Mouse (Mus musculus) megakaryocyte, adult 5-6 weeks (primary cell): ENCODE measurements around the gene Bdp1. TPM values are rescaled to one million over a fixed set of nuclear protein-coding genes. Genes with fewer than 3 reads are reported as not detected.
"Not testable (repeated sequence)": the region's sequence is repeated elsewhere in the genome, so short reads cannot be mapped to it uniquely, and the experiment has no call there.

Source experiments
- ATAC-seq: 2 replicates; pipeline ENCODE4 v1.8.0; 2016; ENCODE audit warnings: mild to moderate bottlenecking, inconsistent platforms; ENCODE audit not compliant: poor library complexity, severe bottlenecking
- total RNA-seq, 2 experiments: library from RNA; stranded (forward) in 1 of 2; stranded (reverse) in 1 of 2; fragments of 153-499, 151-499 nt in 1 of 2; fragments of 221-1000, 200-1000 nt in 1 of 2; gene quantifications; 2 replicates each; pipeline versions ENCODE4 v1.2.3 to v1.2.4; 2015 to 2017

Bdp1 gene
- total RNA-seq (2015) (30.6 and 34.8 TPM in 2 replicates), total RNA-seq (2017) (46.1 and 51.8 TPM in 2 replicates)

- ATAC-seq: peak; percentile 87
These were observed at the start of gene Bdp1 for GRCm38 (mm10) chr13:100103748-100104254. Gene Bdp1, minus strand, starts transcription at chr13:100104070.

- ATAC-seq: peak; percentile 96
These were observed 48.8 kb upstream of the Bdp1 start for GRCm38 (mm10) chr13:100152659-100153058.

GRCm38 (mm10) chr13:100141646-100142314, 37.9 kb upstream of the Bdp1 start:
- peak; percentile 89 for ATAC-seq

- no peak for ATAC-seq
These were observed 21.4 kb upstream of the Bdp1 start for GRCm38 (mm10) chr13:100125258-100125643.

GRCm38 (mm10) chr13:100124423-100125257, 20.8 kb upstream of the Bdp1 start, which contains the start of gene Smn1:
Gene Smn1, plus strand, starts transcription at chr13:100124852.
- ATAC-seq: peak; percentile 100

GRCm38 (mm10) chr13:100123970-100124369, 20.1 kb upstream of the Bdp1 start:
- no peak for ATAC-seq

GRCm38 (mm10) chr13:100112218-100112972, 8.5 kb upstream of the Bdp1 start:
- peak; percentile 44; the same call in 1 of the 2 replicates for ATAC-seq

GRCm38 (mm10) chr13:100107652-100108472, 4.0 kb upstream of the Bdp1 start, which contains the start of gene Serf1:
Gene Serf1, plus strand, starts transcription at chr13:100108012.
- peak; percentile 56 for ATAC-seq

- no peak for ATAC-seq
These were observed 715 bp downstream of the Bdp1 start for GRCm38 (mm10) chr13:100103052-100103658.

- ATAC-seq: peak; percentile 53
These were observed 5.1 kb downstream of the Bdp1 start for GRCm38 (mm10) chr13:100098808-100099207.

GRCm38 (mm10) chr13:100071473-100071872, 32.4 kb downstream of the Bdp1 start:
- ATAC-seq: no peak

GRCm38 (mm10) chr13:100067821-100068220, 36.0 kb downstream of the Bdp1 start:
- no peak for ATAC-seq

GRCm38 (mm10) chr13:100063936-100064335, 39.9 kb downstream of the Bdp1 start:
- no peak for ATAC-seq

GRCm38 (mm10) chr13:100057738-100058137, 46.1 kb downstream of the Bdp1 start:
- not testable (repeated sequence) for ATAC-seq

- no peak for ATAC-seq
These were observed 77.9 kb downstream of the Bdp1 start for GRCm38 (mm10) chr13:100026013-100026412.

GRCm38 (mm10) chr13:100016891-100017290, 87.0 kb downstream of the Bdp1 start:
- ATAC-seq: no peak

- ATAC-seq: peak; percentile 1; the same call in 1 of the 2 replicates
These were observed 87.9 kb downstream of the Bdp1 start for GRCm38 (mm10) chr13:100015937-100016336.

GRCm38 (mm10) chr13:100014906-100015895, 88.7 kb downstream of the Bdp1 start, which contains the start of gene Mccc2:
Gene Mccc2, minus strand, starts transcription at chr13:100015639.
- ATAC-seq: peak; percentile 99
